Mouse (Mus musculus): ENCODE results near the gene Ip6k3.

Gene Ip6k3

DNA sequence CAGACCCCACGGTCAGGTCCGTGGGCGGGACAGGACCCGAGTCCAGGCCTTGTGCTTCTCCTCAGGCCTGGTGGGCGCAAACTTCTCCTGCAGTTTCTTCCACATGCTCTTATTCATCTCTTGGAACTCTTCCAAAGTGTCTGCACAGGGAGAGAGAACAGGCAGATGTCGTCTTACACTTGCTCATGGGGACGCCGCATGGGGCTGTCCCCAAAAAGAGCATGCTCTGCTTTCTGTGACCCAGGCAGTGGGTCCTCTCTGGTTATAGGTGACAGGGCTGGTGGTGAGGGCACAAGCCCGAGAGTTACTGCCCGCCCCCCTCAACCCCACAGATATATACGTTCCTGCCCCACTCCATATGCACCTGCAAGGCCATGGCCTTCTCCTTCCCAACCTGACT lies 44.9 kb downstream of the Ip6k3 start:
- no peak for DNase-seq (ENCODE audit: low spot score in 2 of 2)

DNA sequence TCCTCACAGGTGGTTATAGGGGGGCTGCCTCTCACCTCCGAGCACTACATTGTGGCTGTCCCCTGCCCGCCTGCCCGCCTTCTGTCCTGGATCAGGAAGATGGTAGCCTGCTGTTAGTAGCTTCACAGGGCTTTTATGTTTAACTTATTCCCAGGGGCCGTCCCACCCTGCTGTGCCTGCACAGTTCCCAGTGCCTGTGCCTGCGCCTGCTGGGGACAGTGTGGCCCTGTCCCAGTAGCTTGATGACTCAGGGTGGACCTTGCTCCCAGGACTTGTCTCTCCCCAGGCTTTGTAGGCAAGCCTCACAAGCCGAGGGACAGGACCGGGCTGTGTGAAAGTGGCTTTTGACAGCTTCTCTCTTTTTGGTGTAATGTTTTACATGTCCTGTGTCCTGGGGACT lies 45.8 kb downstream of the Ip6k3 start:
- no peak for DNase-seq (ENCODE audit: low spot score in 2 of 2)

DNA sequence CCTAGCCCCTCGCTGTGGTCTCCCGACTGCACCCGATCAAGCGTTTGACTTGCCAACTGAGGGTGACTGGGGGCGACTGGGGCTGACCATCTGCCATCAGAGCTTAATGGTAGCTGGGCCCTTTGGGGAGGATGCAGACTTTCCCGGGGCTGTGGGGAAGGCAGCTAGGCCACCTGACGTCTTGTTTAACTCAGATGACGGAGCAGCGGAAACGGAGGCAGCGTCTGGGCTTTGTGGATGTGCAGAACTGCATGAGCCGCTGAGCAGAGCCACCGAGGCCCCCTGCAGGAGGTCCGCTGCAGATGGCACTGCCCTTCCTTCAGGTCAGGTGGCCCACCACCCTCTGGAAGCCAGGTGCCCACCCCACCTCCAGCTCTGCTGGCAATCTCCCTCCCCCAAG lies 46.3 kb downstream of the Ip6k3 start:
- no peak for DNase-seq (ENCODE audit: low spot score in 2 of 2)

DNA sequence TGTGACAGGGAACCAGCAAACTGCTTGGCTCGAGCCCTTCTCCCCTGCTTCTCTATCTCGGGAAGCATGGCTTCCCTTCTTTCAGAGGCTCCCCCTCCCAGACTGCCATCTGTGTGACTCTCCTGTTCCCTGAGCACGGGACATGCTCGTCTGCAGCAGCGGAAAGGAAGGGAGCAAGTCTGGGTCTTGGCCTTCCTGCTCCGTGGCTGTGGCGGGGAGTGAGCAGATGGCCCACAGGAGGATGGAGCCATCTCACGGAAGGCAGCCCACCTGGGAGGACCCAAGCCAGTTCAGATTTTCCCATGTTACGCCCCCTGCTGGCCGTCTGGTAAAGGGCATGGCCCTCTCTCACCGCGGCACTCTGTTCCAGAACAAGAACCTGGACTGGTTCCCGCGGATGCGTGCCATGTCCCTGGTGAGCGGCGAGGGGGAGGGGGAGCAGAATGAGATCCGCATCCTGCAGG lies 47.0 kb downstream of the Ip6k3 start:
- peak in 1 of 2 experiments; percentile 23 for DNase-seq (ENCODE audit: low spot score in 2 of 2)

DNA sequence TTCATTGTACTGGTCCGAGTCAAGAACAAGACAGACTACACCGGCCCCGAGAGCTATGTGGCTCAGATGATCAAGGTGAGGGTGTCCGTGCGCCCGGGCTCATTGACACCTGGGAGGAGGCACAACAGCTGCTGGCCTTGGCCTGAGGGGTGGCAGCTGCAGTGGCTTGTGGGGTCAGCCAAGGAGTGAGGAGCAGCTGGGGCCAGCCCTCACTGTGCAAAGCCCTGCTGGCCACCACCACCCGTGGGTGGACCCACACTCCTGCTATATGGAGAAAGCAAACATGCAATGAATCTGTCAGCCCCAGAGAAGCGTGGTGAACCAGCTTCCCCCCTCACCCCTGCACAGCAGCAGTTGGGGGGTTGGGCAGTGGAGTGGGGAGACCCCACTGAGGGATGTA lies 47.6 kb downstream of the Ip6k3 start:
- DNase-seq (ENCODE audit: low spot score in 2 of 2), result no peak

DNA sequence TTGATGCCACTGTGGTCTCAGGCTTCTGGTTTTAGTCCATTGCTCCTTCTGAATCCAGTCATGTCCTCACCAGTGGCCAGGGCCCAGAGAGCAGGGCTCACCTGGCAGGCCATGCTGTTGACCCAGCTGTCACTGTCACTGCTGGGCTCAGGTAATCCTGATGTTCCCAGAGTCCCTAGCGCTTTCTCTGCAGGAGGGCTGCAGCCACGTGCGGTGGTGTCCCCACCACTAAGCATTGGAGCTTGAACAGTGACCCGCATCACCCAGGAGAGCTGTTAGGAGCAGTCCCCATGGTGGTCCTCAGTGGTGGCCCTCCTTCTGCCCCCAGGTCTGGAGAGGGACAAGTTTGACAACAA lies 48.1 kb downstream of the Ip6k3 start:
- DNase-seq (ENCODE audit: low spot score in 2 of 2), result no peak

DNA sequence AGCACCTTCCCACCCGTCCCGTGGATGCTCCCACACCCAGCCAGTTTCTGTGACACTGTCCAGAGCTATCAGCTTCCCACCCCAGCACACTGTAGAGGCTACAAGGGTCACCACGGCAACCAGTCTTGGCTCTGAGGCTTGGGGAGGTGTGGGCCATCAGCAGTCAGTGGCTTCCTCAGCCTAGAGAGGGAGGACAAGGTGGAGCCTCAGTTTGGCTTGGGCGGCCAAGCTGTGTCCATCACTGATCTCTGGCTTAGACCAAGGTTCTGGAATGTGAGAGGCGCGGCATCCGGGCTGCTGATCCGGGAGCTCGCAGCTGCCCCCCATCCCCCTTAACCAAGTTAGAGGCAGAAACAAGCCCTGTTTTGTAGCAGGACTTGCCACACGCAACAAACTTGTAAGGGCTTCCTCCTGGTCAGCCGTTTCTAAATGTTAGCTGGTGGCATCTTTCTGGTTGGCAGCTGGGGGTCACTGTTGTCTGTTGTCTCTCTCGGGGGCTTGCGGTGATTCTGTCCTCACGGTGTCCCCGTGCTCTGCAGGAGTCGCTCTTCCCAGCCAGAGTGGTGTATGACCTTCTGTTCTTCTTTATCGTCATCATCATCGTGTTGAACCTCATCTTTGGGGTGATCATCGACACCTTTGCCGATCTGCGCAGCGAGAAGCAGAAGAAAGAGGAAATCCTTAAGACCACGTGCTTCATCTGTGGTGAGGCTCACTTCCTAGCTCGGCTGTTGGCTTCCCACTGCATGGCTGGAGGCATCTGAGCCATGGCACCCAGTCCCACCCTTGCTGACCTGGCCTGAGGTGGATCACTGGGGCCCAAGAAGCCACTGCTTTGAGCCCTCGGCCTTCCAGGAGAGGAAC lies 48.7 kb downstream of the Ip6k3 start:
- peak; percentile 54 to 70 for DNase-seq (ENCODE audit: low spot score in 2 of 2)

DNA sequence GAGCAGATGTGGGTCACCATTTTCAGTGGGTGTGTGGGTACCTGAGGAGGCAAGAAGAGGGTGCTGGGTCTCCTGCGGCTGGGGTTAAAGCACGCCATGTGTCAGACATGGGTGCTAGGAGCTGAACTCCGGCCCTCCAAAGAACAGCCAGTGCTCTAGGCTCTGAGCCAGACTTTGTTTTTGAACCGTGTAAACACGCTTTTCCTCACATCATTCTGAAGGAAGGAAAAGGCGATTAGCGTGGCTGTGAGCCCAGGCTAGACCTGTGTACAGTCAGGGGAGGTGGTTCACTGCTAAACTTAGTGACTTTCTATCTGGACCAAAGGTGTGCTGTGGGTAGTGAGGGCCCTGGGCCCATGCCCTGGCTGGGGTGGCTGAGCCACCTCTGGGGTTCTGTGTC lies 57.5 kb downstream of the Ip6k3 start:
- DNase-seq (ENCODE audit: low spot score in 2 of 2), result no peak

DNA sequence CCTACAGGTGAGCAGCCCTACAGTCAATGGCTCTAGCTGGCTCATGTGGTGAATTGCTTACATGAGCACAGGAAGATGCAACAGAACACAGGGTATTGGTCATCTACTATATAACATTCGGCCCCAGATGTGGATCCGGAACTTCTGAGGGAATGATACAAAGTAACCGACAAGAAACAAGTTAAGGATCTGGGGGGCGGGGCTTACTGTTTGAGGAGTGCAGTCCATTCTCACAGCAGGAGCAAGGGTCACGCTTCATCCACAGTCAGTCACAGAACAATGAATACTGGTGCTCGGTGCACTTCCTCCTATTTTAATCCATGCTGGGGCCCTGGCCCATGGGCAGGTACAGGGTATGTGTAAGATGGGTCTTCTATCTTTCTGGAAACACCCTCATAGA lies 59.7 kb downstream of the Ip6k3 start:
- no peak for DNase-seq (ENCODE audit: low spot score in 2 of 2)

DNA sequence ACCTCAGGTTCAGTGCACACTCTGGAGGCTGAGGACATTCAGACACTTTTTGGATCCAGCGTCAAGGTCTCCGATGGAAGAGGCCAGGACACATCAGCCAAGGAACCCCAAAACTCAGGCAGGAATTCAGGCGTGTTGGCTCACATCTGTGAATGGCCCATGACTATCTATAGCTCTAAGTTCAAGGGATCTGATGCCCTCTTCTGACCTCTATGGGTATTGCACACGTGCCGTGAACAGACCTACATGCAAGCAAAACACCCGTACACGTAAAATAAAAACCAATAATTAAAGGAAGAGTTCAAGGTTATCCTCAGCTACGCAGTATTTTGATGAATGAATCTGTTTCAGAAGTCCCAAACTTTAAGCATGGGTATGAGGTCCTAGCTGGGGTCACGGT lies 60.9 kb downstream of the Ip6k3 start:
- peak; percentile 20 to 34 for DNase-seq (ENCODE audit: low spot score in 2 of 2)

DNA sequence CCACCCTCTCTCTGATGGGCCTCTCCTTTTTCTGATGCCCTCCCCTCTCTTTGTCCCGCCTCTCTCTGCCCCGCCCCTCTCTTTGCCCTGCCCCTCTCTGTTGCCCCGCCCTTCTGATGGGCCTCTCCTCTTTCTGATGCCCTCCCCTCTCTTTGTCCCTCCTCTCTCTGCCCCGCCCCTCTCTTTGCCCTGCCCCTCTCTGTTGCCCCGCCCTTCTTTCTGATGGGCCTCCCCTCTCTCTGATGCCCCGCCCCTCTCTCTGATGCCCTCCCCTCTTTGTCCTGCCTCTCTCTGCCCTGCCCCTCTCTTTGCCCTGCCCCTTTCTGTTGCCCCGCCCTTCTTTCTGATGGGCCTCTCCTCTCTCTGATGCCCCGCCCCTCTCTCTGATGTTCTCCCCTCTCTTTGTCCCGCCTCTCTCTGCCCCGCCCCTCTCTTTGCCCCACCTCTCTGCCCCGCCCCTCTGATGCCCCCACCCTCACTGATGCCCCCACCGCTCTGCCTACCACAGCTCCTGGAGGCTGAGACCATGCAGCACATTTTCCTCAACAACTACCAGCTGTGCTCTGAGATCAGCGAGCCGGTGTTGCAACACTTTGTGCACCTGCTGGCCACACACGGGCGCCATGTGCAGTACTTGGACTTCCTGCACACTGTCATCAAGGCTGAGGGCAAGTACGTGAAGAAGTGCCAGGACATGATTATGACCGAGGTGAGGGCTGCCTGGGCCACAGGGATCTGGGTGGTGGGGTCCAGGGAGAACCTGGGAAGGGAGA lies 61.7 kb downstream of the Ip6k3 start:
- no peak for DNase-seq (ENCODE audit: low spot score in 2 of 2)

DNA sequence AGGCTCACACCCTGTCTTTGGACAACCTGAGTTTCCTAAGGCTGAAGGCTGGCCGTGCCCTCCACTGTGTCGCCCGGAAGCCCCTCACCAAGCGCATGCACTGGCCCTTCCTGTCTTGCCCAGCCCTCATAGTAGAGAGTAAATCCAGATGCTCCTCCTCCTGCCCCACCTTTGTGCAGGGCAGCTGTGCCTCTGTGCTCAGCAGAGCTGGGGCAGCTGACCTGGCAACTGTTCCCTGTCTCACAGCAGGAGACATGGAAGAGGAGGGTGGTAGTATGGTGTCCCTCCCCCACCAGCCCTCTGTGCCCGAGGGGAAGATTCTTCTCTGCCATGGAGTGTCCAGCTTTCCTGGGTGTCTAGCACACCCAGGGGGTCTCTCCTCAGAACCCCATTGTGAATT lies 65.9 kb downstream of the Ip6k3 start:
- no peak for DNase-seq (ENCODE audit: low spot score in 2 of 2)

DNA sequence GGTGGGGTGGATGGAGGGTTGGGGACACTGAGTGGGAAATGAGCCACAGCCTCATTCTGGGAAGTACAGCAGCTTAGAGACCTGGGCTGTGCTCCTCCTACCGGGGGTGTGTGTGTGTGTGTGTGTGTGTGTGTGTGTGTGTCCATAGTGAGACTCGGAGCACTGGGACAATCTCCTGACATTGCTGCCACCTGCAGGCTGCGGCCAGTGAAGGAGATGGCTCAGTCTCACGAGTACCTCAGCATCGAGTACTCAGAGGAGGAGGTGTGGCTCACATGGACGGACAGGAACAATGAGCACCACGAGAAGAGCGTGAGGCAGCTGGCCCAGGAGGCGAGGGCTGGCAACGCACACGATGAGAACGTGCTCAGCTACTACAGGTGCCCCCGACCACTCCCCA lies 71.9 kb downstream of the Ip6k3 start:
- no peak for DNase-seq (ENCODE audit: low spot score in 2 of 2)
